Mouse (Mus musculus) brain, embryonic 14.5 days (tissue): ENCODE results near the gene Adam30.

Experiments
- CTCF ChIP-seq: fragments of 200-500 bp; IDR thresholded peaks from 2 replicates; pipeline ENCODE4 v1.5.1; 2012; ENCODE audit warnings: inconsistent platforms, mild to moderate bottlenecking, moderate library complexity, borderline replicate concordance; ENCODE audit not compliant: insufficient read depth, insufficient read length; ENCODE audit errors: extremely low read depth
- POLR2A ChIP-seq: fragments of 200-500 bp; IDR thresholded peaks from 2 replicates; pipeline ENCODE4 v1.6.1; 2012; ENCODE audit warnings: mild to moderate bottlenecking, inconsistent platforms, borderline replicate concordance; ENCODE audit not compliant: poor library complexity, insufficient read depth, insufficient read length, severe bottlenecking; ENCODE audit errors: extremely low read depth

DNA sequence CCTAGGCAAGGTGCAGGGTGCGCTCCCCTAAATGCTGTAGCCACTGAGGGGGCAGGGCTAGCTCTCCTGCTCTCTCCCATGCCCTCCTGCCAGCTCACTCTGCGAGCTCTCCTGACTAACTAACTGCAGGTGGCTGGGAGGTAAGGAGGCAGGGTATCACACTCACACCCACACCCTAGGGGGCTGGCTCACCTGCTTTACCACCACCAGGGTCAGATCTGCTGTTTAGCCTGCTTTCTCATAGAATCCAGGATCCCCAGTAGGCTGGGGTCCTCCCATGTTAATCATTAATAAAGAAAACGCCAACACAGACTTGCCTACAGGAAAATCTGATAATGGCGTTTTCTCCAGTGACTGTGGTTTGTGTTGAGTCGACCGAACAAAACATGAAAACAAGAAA is 41.1 kb upstream of the Adam30 start:
- TF ChIP-seq CTCF, result no peak
- no peak for TF ChIP-seq POLR2A
